Mouse (Mus musculus) spleen, adult 10 weeks (tissue): ENCODE data around the gene Net1. TPM values are rescaled to one million over a fixed set of nuclear protein-coding genes. Genes with fewer than 3 reads are reported as not detected.

Source experiments
- polyA plus RNA-seq: library from polyadenylated mRNA; stranded (reverse); fragments of 350-450 nt; fragmentation: Illumina TruSeq; extraction: RNeasy Lipid Tissue Mini Kit (QIAGEN cat#74804); gene quantifications from one replicate; pipeline ENCODE4 v1.2.3, GENCODE M21; 2015; ENCODE audit warnings: low replicate concordance; ENCODE audit not compliant: insufficient read depth

The Net1 gene
- polyA plus RNA-seq: 29.1 TPM

DNA sequence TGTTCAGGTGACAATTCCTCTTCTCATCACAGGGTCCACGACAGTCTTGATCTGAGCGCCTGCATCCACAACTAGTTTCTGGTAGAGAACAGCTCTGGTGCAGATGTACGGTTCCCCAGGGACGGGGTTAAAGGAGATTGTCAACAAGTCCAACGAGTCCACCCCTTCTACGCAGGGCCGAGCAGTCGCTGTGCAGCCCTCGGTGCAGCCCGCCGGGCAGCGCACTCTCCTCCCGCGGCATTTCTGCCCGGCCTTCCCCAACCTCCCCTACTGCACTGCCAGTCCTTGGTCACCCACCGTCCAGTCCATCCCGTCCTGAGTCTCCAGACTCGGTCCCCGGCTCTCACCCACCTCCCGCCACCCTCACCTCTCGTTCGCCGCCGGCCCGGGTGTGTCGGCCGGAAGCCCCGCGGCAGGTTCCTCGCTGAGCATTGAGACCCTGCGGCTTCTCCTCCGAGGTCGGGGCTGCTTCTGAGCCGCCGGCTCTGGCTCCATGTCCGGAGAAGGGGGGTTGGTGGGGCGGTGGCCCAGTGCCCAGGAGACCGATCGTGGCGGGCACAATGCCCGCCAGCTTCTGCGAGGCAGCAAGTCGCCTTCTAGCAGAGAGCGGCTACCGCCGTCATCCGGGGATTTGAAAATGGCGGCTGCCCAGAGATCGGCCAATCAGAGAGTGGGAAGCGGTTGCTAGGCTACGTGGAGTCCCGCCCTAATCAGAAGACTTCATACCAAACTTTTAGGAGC lies at the start of gene Net1, which contains the start of gene Tubal3:
TSS of gene Net1 (minus strand) at position 650 of the 741 bp plus-strand sequence.
TSS of gene Tubal3 (plus strand) at position 704 of the 741 bp plus-strand sequence.

DNA sequence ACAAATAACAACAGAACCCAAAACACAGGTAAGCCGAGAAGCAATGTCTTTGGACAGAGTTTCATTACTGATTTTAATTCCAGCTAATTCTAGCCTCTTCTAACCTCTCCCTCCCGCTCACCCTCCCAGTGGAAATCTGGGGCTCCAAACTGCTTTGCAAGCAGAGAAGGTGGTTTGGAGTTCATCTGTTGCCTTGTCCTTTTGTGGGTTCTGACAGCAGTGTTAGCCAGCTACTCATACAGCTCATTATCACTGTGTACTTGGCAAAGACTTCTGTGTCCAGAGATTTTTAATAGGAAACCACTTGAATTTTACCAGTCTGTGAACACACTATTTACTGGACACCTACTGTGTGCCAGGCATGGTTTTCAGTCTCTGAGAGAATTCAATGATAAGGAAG lies 27.2 kb upstream of the Net1 start, which contains the start of gene Ucn3:
TSS of gene Ucn3 (minus strand) at position 101 of the 400 bp plus-strand sequence.

DNA sequence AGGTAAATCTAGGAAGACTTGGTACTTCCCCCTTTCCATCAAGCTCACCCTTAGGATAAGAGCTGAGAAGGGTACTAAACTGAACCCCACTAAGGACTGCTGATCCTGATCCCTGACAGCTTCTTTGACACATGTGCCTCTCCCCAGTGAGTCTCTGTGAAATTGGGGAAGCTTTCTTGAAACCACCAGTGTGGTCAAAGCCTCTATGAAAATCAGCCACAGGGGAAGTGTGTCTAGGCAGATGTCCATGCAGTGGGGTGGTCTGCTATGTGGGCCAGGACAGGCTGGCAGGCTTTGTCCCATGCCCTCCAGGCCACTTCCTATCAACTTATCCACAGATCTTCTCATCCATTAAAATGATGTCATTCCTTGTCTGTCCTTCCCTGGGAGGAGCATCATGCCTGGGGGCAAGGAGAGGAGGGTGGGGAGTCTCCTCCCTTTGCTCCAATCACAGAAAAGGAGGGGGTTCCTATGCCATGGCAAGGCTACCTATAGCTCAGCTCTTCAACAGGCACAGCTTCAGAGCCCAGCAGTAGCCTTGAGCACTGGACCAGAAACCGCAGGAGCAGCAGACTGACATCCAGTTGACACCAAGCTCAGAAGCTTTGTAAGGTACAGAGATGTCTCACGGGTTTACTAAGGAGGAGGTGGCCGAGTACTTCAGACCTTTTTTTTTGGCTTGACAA lies 64.2 kb downstream of the Net1 start, which contains the start of gene Calm5:
TSS of gene Calm5 (plus strand) at position 526 of the 686 bp plus-strand sequence.

DNA sequence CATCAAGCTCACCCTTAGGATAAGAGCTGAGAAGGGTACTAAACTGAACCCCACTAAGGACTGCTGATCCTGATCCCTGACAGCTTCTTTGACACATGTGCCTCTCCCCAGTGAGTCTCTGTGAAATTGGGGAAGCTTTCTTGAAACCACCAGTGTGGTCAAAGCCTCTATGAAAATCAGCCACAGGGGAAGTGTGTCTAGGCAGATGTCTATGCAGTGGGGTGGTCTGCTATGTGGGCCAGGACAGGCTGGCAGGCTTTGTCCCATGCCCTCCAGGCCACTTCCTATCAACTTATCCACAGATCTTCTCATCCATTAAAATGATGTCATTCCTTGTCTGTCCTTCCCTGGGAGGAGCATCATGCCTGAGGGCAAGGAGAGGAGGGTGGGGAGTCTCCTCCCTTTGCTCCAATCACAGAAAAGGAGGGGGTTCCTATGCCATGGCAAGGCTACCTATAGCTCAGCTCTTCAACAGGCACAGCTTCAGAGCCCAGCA lies 80.7 kb downstream of the Net1 start, which contains the start of gene Calm4:
TSS of gene Calm4 (plus strand) at position 446 of the 496 bp plus-strand sequence.

Other genes with a start within 250 kb of the Net1 start
- not detected for gene Calml3, start 113.9 kb downstream of the Net1 start, polyA plus RNA-seq
- gene Calm4, start 80.5 kb downstream of the Net1 start, polyA plus RNA-seq: not detected
- not detected for gene Calm5, start 64.0 kb downstream of the Net1 start, polyA plus RNA-seq
- not detected for gene Tubal3, start 54 bp upstream of the Net1 start, polyA plus RNA-seq
- gene Ucn3, start 27.1 kb upstream of the Net1 start, polyA plus RNA-seq: not detected
- gene Akr1c14, start 130.8 kb upstream of the Net1 start, polyA plus RNA-seq: 2.2 TPM
- gene Akr1c18, start 232.4 kb upstream of the Net1 start, polyA plus RNA-seq: 0.47 TPM